Mouse (Mus musculus): ENCODE measurements at regions not wholly inside any gene's neighbourhood (a gene's known extent, or its start where the extent isn't known, plus 50 kb on each side); places are given as distances from the start of the nearest gene placed in this dataset.

DNA sequence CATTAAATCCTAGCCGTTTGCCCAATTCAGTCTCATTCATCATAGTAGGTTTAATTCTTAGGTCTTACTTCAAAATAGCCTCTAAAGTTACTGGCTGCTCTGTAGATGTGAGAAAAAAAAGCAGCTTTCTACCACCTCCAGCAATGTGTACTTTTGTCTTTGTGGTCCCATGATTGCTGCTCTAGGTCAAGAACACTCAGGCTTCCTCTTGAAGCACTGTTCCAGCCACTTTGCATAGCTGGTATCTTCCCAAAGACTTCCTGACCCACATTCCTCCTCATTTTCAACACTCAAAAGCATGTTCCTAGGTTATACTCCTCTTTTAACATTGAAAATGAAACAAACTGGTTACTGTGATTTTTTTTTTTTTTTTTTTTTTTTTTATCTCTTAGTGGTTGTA, 973.2 kb downstream of the Ttll7 start:
- ATAC-seq (ENCODE audit: low FRiP score), result no peak
- WGBS, result 89% methylated on average over 1 of the region's 1 CpGs
- no peaks in the 10 kb centered on the region for H3K36me3 ChIP-seq (ENCODE audit: control insufficient read depth, insufficient read depth, low read length)

DNA sequence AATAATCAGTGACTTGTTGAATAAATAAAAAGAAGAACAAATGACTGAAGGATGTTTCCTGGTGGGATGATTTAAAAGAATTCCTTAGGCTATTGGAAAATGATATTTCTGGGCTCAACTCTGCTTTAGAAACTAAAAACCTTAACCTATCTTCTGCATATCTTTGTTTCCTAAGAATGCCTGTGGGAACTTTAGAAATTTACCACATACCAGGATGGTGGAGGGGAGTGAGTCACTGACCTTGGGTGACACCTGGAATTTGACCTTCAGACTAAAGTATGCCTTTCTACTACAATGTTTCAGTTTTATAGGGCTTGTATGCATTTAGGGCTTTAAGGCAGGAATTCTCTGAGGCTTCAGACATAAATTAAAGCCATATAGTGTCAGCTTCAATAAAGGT, 972.3 kb downstream of the Ttll7 start:
- Histone ChIP-seq H3K9ac (ENCODE audit: low read depth, low read length) (no peak overlapping the region), H3K4me1 (replicated peaks; ENCODE audit: control insufficient read depth, insufficient read depth, low read length) (no peaks in the 10 kb centered on the region), H3K4me2 (replicated peaks; ENCODE audit: low read depth, low read length) (no peak overlapping the region), H3K4me3 (ENCODE audit: low read depth, low read length) (no peak overlapping the region), H3K27me3 (ENCODE audit: control insufficient read depth, insufficient read depth, low read length) (no peaks in the 10 kb centered on the region), H3K27ac (ENCODE audit: low read depth, low read length) (no peak overlapping the region), H3K36me3 (ENCODE audit: control insufficient read depth, insufficient read depth, low read length) (no peaks in the 10 kb centered on the region), H3K9me3 (ENCODE audit: control insufficient read depth, low read length) (no peaks in the 10 kb centered on the region)
- no peak for DNase-seq (ENCODE audit: low spot score)
- ATAC-seq (ENCODE audit: low FRiP score), result no peak

More for the DNA sequence above, 973.2 kb downstream of the Ttll7 start:
- H3K27ac ChIP-seq (ENCODE audit: low read depth, low read length), result no peak overlapping the region
- H3K9ac ChIP-seq (ENCODE audit: low read depth, low read length), result no peak overlapping the region
- H3K4me3 ChIP-seq (ENCODE audit: low read depth, low read length), result no peak overlapping the region
- H3K27me3 ChIP-seq (ENCODE audit: control insufficient read depth, insufficient read depth, low read length), result no peaks in the 10 kb centered on the region
- H3K9me3 ChIP-seq (ENCODE audit: control insufficient read depth, low read length), result no peaks in the 10 kb centered on the region
- no peak overlapping the region for H3K4me2 ChIP-seq (replicated peaks; ENCODE audit: low read depth, low read length)
- DNase-seq (ENCODE audit: low spot score), result no peak
- no peaks in the 10 kb centered on the region for H3K4me1 ChIP-seq (replicated peaks; ENCODE audit: control insufficient read depth, insufficient read depth, low read length)

DNA sequence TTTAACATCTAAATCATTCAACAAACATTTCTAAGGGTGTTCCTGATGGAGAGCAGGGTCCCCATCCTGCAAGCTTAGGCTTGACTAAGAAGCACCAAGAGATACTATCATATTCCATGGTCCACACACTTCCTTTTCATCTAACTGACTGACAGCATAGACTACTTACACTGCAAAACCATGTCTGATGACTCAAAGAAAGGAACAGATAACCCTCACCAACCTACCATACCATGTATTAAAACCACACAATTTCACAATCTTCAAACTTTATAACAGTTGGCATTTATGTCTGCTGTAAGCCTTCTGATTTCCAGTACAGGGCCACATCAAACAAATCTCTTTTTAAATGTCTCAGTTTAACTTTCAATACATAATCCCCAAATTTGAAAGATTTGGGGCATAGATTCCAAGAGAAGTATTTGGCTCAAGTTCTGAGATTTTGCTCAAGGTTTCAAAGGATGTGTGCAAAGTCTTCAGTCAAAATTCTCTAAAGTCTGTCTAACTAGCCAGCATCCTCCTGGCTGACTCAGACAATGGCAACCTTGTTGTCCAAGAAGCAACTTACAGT, 962.0 kb downstream of the Ttll7 start:
- H3K27me3 ChIP-seq (ENCODE audit: control insufficient read depth, insufficient read depth, low read length), result no peaks in the 10 kb centered on the region
- no peak for DNase-seq (ENCODE audit: low spot score)
- no peak overlapping the region for H3K4me2 ChIP-seq (replicated peaks; ENCODE audit: low read depth, low read length)
- H3K36me3 ChIP-seq (ENCODE audit: control insufficient read depth, insufficient read depth, low read length), result no peaks in the 10 kb centered on the region
- no peaks in the 10 kb centered on the region for H3K9me3 ChIP-seq (ENCODE audit: control insufficient read depth, low read length)
- no peak overlapping the region for H3K27ac ChIP-seq (ENCODE audit: low read depth, low read length)
- no peak for ATAC-seq (ENCODE audit: low FRiP score)
- no peak overlapping the region for H3K4me3 ChIP-seq (ENCODE audit: low read depth, low read length)
- H3K9ac ChIP-seq (ENCODE audit: low read depth, low read length), result no peak overlapping the region
- no peaks in the 10 kb centered on the region for H3K4me1 ChIP-seq (replicated peaks; ENCODE audit: control insufficient read depth, insufficient read depth, low read length)

DNA sequence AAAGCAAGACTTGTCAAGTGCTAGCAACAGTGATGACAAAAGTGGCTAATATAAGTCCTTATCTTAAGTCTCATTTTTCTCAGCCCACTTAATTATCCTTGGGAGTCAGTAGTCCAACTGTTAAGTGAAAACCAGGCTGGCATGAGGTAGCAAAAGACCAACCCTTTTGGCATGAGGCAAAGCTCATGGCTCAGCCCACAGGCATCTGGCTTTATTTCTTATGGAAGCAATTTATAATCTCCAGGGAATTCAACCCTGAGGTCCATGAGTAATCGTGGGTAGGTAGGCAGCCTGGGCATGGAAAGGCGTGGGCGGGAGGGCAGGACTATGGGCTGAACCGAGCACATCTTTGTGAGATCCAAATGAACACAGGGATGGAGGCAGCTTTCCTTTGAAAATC, 950.4 kb downstream of the Ttll7 start:
- DNase-seq (ENCODE audit: low spot score), result no peak
- H3K4me1 ChIP-seq (replicated peaks; ENCODE audit: control insufficient read depth, insufficient read depth, low read length), result no peaks in the 10 kb centered on the region
- no peak overlapping the region for H3K4me2 ChIP-seq (replicated peaks; ENCODE audit: low read depth, low read length)
- H3K9me3 ChIP-seq (ENCODE audit: control insufficient read depth, low read length), result no peaks in the 10 kb centered on the region
- no peaks in the 10 kb centered on the region for H3K27me3 ChIP-seq (ENCODE audit: control insufficient read depth, insufficient read depth, low read length)
- no peaks in the 10 kb centered on the region for H3K36me3 ChIP-seq (ENCODE audit: control insufficient read depth, insufficient read depth, low read length)
- H3K4me3 ChIP-seq (ENCODE audit: low read depth, low read length), result no peak overlapping the region
- H3K27ac ChIP-seq (ENCODE audit: low read depth, low read length), result no peak overlapping the region
- 69% methylated on average over 4 of the region's 4 CpGs for WGBS
- ATAC-seq (ENCODE audit: low FRiP score), result no peak
- no peak overlapping the region for H3K9ac ChIP-seq (ENCODE audit: low read depth, low read length)

DNA sequence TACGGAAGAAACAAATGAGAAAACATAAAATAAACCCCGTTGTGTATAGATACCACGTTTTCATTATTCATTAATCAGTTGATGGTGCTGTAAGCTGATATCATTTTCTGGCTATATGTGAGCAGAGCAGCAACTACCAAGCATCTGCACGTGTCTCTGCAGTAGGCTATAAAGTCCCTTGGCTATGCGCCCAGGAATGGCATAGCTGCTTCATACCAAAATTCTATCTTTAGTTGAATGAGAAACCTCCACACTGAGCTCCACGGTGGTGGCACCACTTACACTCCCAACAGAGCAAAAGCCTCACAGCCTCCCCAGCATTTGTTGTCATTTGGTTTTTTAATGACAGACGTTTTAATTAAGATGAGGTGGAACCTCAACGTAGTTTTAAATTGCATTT, 944.4 kb downstream of the Ttll7 start:
- no peak overlapping the region for H3K27ac ChIP-seq (ENCODE audit: low read depth, low read length)
- no peaks in the 10 kb centered on the region for H3K36me3 ChIP-seq (ENCODE audit: control insufficient read depth, insufficient read depth, low read length)
- DNase-seq (ENCODE audit: low spot score), result no peak
- no peaks in the 10 kb centered on the region for H3K4me1 ChIP-seq (replicated peaks; ENCODE audit: control insufficient read depth, insufficient read depth, low read length)
- H3K27me3 ChIP-seq (ENCODE audit: control insufficient read depth, insufficient read depth, low read length), result no peaks in the 10 kb centered on the region
- H3K9me3 ChIP-seq (ENCODE audit: control insufficient read depth, low read length), result no peaks in the 10 kb centered on the region
- no peak overlapping the region for H3K4me2 ChIP-seq (replicated peaks; ENCODE audit: low read depth, low read length)
- no peak overlapping the region for H3K4me3 ChIP-seq (ENCODE audit: low read depth, low read length)
- WGBS, result 87% methylated on average over 8 of the region's 8 CpGs
- H3K9ac ChIP-seq (ENCODE audit: low read depth, low read length), result no peak overlapping the region
- no peak for ATAC-seq (ENCODE audit: low FRiP score)

DNA sequence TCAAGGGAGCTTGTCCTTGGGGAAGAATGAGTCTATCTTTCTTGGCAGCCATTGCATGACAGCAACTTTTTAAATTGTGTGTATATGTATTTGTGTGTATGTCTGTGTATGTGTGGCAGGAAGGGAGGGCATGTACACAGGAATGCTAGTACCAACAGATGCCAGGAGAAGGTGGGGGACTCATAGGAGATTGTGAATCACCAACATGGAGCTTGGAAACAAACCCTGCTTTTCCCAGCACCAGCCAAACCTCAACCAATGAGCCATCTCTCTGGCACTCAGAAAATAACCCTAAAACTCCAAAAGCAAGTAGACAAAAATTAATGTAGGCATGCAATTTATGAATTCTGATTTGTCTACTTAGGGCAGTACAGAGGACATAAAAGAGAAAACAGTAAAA, 942.9 kb downstream of the Ttll7 start:
- no peaks in the 10 kb centered on the region for H3K36me3 ChIP-seq (ENCODE audit: control insufficient read depth, insufficient read depth, low read length)
- DNase-seq (ENCODE audit: low spot score), result no peak
- no peaks in the 10 kb centered on the region for H3K4me1 ChIP-seq (replicated peaks; ENCODE audit: control insufficient read depth, insufficient read depth, low read length)
- no peak overlapping the region for H3K27ac ChIP-seq (ENCODE audit: low read depth, low read length)
- H3K9ac ChIP-seq (ENCODE audit: low read depth, low read length), result no peak overlapping the region
- H3K4me2 ChIP-seq (replicated peaks; ENCODE audit: low read depth, low read length), result no peak overlapping the region
- no peak for ATAC-seq (ENCODE audit: low FRiP score)
- no peak overlapping the region for H3K4me3 ChIP-seq (ENCODE audit: low read depth, low read length)
- H3K27me3 ChIP-seq (ENCODE audit: control insufficient read depth, insufficient read depth, low read length), result no peaks in the 10 kb centered on the region
- H3K9me3 ChIP-seq (ENCODE audit: control insufficient read depth, low read length), result no peaks in the 10 kb centered on the region

- Histone ChIP-seq H3K27ac (ENCODE audit: low read depth, low read length) (no peak overlapping the region), H3K36me3 (ENCODE audit: control insufficient read depth, insufficient read depth, low read length) (no peaks in the 10 kb centered on the region), H3K4me3 (ENCODE audit: low read depth, low read length) (no peak overlapping the region), H3K9me3 (ENCODE audit: control insufficient read depth, low read length) (no peaks in the 10 kb centered on the region), H3K27me3 (ENCODE audit: control insufficient read depth, insufficient read depth, low read length) (no peaks in the 10 kb centered on the region), H3K9ac (ENCODE audit: low read depth, low read length) (no peak overlapping the region), H3K4me2 (replicated peaks; ENCODE audit: low read depth, low read length) (no peak overlapping the region), H3K4me1 (replicated peaks; ENCODE audit: control insufficient read depth, insufficient read depth, low read length) (no peaks in the 10 kb centered on the region)
- 86% methylated on average over 2 of the region's 2 CpGs for WGBS
- DNase-seq (ENCODE audit: low spot score) (no peak), ATAC-seq (ENCODE audit: low FRiP score) (no peak)
These were observed 934.4 kb downstream of the Ttll7 start for GRCm38 (mm10) chr3:147786555-147786954.

- Histone ChIP-seq H3K36me3 (ENCODE audit: control insufficient read depth, insufficient read depth, low read length) (no peaks in the 10 kb centered on the region), H3K4me2 (replicated peaks; ENCODE audit: low read depth, low read length) (no peak overlapping the region), H3K9ac (ENCODE audit: low read depth, low read length) (no peak overlapping the region), H3K9me3 (ENCODE audit: control insufficient read depth, low read length) (no peaks in the 10 kb centered on the region), H3K4me1 (replicated peaks; ENCODE audit: control insufficient read depth, insufficient read depth, low read length) (no peaks in the 10 kb centered on the region), H3K4me3 (ENCODE audit: low read depth, low read length) (no peak overlapping the region), H3K27me3 (ENCODE audit: control insufficient read depth, insufficient read depth, low read length) (no peaks in the 10 kb centered on the region), H3K27ac (ENCODE audit: low read depth, low read length) (no peak overlapping the region)
- 78% methylated on average over 1 of the region's 1 CpGs for WGBS
- no peak for ATAC-seq (ENCODE audit: low FRiP score)
- DNase-seq (ENCODE audit: low spot score), result no peak
These were observed 898.6 kb downstream of the Ttll7 start for GRCm38 (mm10) chr3:147750842-147751191.

- peak; percentile 24 for DNase-seq (ENCODE audit: low spot score)
- H3K4me3 ChIP-seq (ENCODE audit: low read depth, low read length), result no peak overlapping the region
- no peaks in the 10 kb centered on the region for H3K36me3 ChIP-seq (ENCODE audit: control insufficient read depth, insufficient read depth, low read length)
- no peaks in the 10 kb centered on the region for H3K4me1 ChIP-seq (replicated peaks; ENCODE audit: control insufficient read depth, insufficient read depth, low read length)
- ATAC-seq (ENCODE audit: low FRiP score), result peak; percentile 71
- WGBS, result 50% methylated on average over 12 of the region's 12 CpGs
- H3K4me2 ChIP-seq (replicated peaks; ENCODE audit: low read depth, low read length), result no peak overlapping the region
- no peaks in the 10 kb centered on the region for H3K9me3 ChIP-seq (ENCODE audit: control insufficient read depth, low read length)
- H3K27ac ChIP-seq (ENCODE audit: low read depth, low read length), result no peak overlapping the region
- no peaks in the 10 kb centered on the region for H3K27me3 ChIP-seq (ENCODE audit: control insufficient read depth, insufficient read depth, low read length)
- H3K9ac ChIP-seq (ENCODE audit: low read depth, low read length), result no peak overlapping the region
These were observed 898.0 kb downstream of the Ttll7 start for GRCm38 (mm10) chr3:147749939-147750841.

Data from hindbrain, embryonic 11.5 days (tissue).